Mouse (Mus musculus) hindbrain, embryonic 16.5 days (tissue): Measurements from ENCODE around the gene Grm2. TPM values are rescaled to one million over a fixed set of nuclear protein-coding genes. Genes with fewer than 3 reads are reported as not detected.
A peak's percentile ranks its signal among the peaks of the same experiment; 100 is the strongest.

ENCODE experiments used
- ATAC-seq: fragments of 200-750 bp; cut with Nextera tagmentation; 2 replicates; pipeline ENCODE4 v1.8.0; 2017; ENCODE audit warnings: moderate TSS enrichment, moderate library complexity
- H3K27ac ChIP-seq: fragments of 300-500 bp; sonication (generic); 2 replicates; pipeline ENCODE4 v1.5.1; 2014; ENCODE audit warnings: low read depth, mild to moderate bottlenecking, control low read depth, low read length, moderate library complexity
- H3K27me3 ChIP-seq: fragments of 300-500 bp; sonication (generic); replicated peaks from 2 replicates; pipeline ENCODE4 v1.6.1; 2014; ENCODE audit warnings: low read length; ENCODE audit not compliant: control insufficient read depth, insufficient read depth
- H3K36me3 ChIP-seq: fragments of 300-500 bp; sonication (generic); 2 replicates; pipeline ENCODE4 v1.6.1; 2014; ENCODE audit warnings: mild to moderate bottlenecking, low read length, moderate library complexity, mixed read lengths; ENCODE audit not compliant: control insufficient read depth, insufficient read depth
- H3K4me1 ChIP-seq: fragments of 300-500 bp; sonication (generic); 2 replicates; pipeline ENCODE4 v1.6.1; 2014; ENCODE audit warnings: low read depth, low read length; ENCODE audit not compliant: control insufficient read depth, insufficient read depth
- H3K4me2 ChIP-seq: fragments of 300-500 bp; sonication (generic); 2 replicates; pipeline ENCODE4 v1.6.1; 2014; ENCODE audit warnings: mild to moderate bottlenecking, low read length, control low read depth, moderate library complexity
- H3K4me3 ChIP-seq: fragments of 300-500 bp; sonication (generic); 2 replicates; pipeline ENCODE4 v1.5.1; 2014; ENCODE audit warnings: mild to moderate bottlenecking, low read length, control low read depth, moderate library complexity
- H3K9ac ChIP-seq: fragments of 300-500 bp; sonication (generic); 2 replicates; pipeline ENCODE4 v1.6.1; 2014; ENCODE audit warnings: low read depth, mild to moderate bottlenecking, control low read depth, low read length, moderate library complexity
- H3K9me3 ChIP-seq: fragments of 300-500 bp; sonication (generic); 2 replicates; pipeline ENCODE4 v1.6.1; 2014; ENCODE audit warnings: mild to moderate bottlenecking, low read length, moderate library complexity; ENCODE audit not compliant: control insufficient read depth
- WGBS: fragments of 180-500 bp; shearing (Covaris S2); extraction: QIAGEN DNeasy Blood & Tissue Kit; methylation state at CpG from one replicate; pipeline ENCODE4 v1.1.7; 2014; 5-methylcytosine and 5-hydroxymethylcytosine counted together
- polyA plus RNA-seq: library from polyadenylated mRNA; unstranded; fragments of >200 nt; fragmentation: Nextera tagmentation; extraction: Ambion mirVana; gene quantifications from 2 replicates; pipeline ENCODE4 v1.2.1, GENCODE M21; 2015

Grm2 gene
- polyA plus RNA-seq, 1 experiment from 2014 or later: 12.3 TPM

GRCm38 (mm10) chr9:106659441-106659840 lies 3.6 kb upstream of the Grm2 start:
- WGBS: 20% methylated on average over 7 of the region's 7 CpGs
- H3K27ac ChIP-seq: no peak overlapping the region

GRCm38 (mm10) chr9:106657592-106657991 lies 1.7 kb upstream of the Grm2 start:
- H3K27ac ChIP-seq: no peak overlapping the region
- H3K9me3 ChIP-seq: no peaks in the 10 kb centered on the region
- H3K4me3 ChIP-seq: no peak overlapping the region
- H3K4me1 ChIP-seq: peaks cover 18% of the 10 kb centered on the region
- no peak for ATAC-seq
- WGBS: 29% methylated on average over 5 of the region's 5 CpGs
- H3K4me2 ChIP-seq: no peak overlapping the region
- H3K36me3 ChIP-seq: peaks cover 11% of the 10 kb centered on the region
- H3K9ac ChIP-seq: no peak overlapping the region
- no peaks in the 10 kb centered on the region for H3K27me3 ChIP-seq

More at GRCm38 (mm10) chr9:106659441-106659840, 3.6 kb upstream of the Grm2 start:
- H3K4me2 ChIP-seq: no peak overlapping the region
- no peaks in the 10 kb centered on the region for H3K9me3 ChIP-seq
- H3K4me3 ChIP-seq: no peak overlapping the region
- H3K4me1 ChIP-seq: peaks cover 22% of the 10 kb centered on the region
- peaks cover 11% of the 10 kb centered on the region for H3K36me3 ChIP-seq
- H3K27me3 ChIP-seq: no peaks in the 10 kb centered on the region
- H3K9ac ChIP-seq: no peak overlapping the region
- ATAC-seq: no peak

- ATAC-seq: no peak
- WGBS: 26% methylated on average over 5 of the region's 5 CpGs
- Histone ChIP-seq H3K4me3 (no peak overlapping the region), H3K27ac (no peak overlapping the region), H3K9ac (no peak overlapping the region; the same call in 1 of the 2 replicates), H3K27me3 (no peaks in the 10 kb centered on the region), H3K4me1 (peaks cover 18% of the 10 kb centered on the region), H3K9me3 (no peaks in the 10 kb centered on the region), H3K4me2 (no peak overlapping the region; the same call in 1 of the 2 replicates), H3K36me3 (peaks cover 5% of the 10 kb centered on the region)
Measured at GRCm38 (mm10) chr9:106656820-106657219, 938 bp upstream of the Grm2 start.

- H3K4me1 ChIP-seq: peaks cover 18% of the 10 kb centered on the region
- no peak overlapping the region for H3K27ac ChIP-seq
- no peak overlapping the region for H3K9ac ChIP-seq
- ATAC-seq: no peak
- 86% methylated on average over 1 of the region's 1 CpGs for WGBS
- no peak overlapping the region for H3K4me2 ChIP-seq
- H3K9me3 ChIP-seq: no peaks in the 10 kb centered on the region
- no peaks in the 10 kb centered on the region for H3K36me3 ChIP-seq
- no peaks in the 10 kb centered on the region for H3K27me3 ChIP-seq
- no peak overlapping the region for H3K4me3 ChIP-seq
Measured at GRCm38 (mm10) chr9:106652720-106653119, 3.2 kb downstream of the Grm2 start.

- ATAC-seq: peak; percentile 30; the same call in 1 of the 2 replicates
- no peak overlapping the region for H3K9ac ChIP-seq
- 76% methylated on average over 27 of the region's 27 CpGs for WGBS
- H3K4me1 ChIP-seq: no peaks in the 10 kb centered on the region
- no peaks in the 10 kb centered on the region for H3K36me3 ChIP-seq
- H3K9me3 ChIP-seq: no peaks in the 10 kb centered on the region
- no peak overlapping the region for H3K27ac ChIP-seq
- no peak overlapping the region for H3K4me3 ChIP-seq
- no peak overlapping the region for H3K4me2 ChIP-seq
- no peaks in the 10 kb centered on the region for H3K27me3 ChIP-seq
Measured at GRCm38 (mm10) chr9:106647226-106647625, 8.7 kb downstream of the Grm2 start.

- Histone ChIP-seq H3K4me2 (no peak overlapping the region), H3K27me3 (no peaks in the 10 kb centered on the region), H3K4me3 (no peak overlapping the region), H3K9me3 (no peaks in the 10 kb centered on the region), H3K27ac (no peak overlapping the region), H3K4me1 (no peaks in the 10 kb centered on the region), H3K9ac (no peak overlapping the region), H3K36me3 (no peaks in the 10 kb centered on the region)
- no peak for ATAC-seq
- 84% methylated on average over 9 of the region's 9 CpGs for WGBS
Measured at GRCm38 (mm10) chr9:106645684-106646271, 10.1 kb downstream of the Grm2 start.

GRCm38 (mm10) chr9:106643787-106644186 lies 12.1 kb downstream of the Grm2 start:
- no peaks in the 10 kb centered on the region for H3K9me3 ChIP-seq
- 78% methylated on average over 6 of the region's 6 CpGs for WGBS
- no peaks in the 10 kb centered on the region for H3K27me3 ChIP-seq
- ATAC-seq: no peak
- no peak overlapping the region for H3K4me3 ChIP-seq
- no peak overlapping the region for H3K4me2 ChIP-seq
- H3K36me3 ChIP-seq: no peaks in the 10 kb centered on the region
- no peaks in the 10 kb centered on the region for H3K4me1 ChIP-seq
- no peak overlapping the region for H3K9ac ChIP-seq
- H3K27ac ChIP-seq: no peak overlapping the region

GRCm38 (mm10) chr9:106643128-106643527 lies 12.8 kb downstream of the Grm2 start:
- peak; percentile 24; the same call in 1 of the 2 replicates for ATAC-seq
- no peak overlapping the region for H3K27ac ChIP-seq
- 23% methylated on average over 7 of the region's 7 CpGs for WGBS

GRCm38 (mm10) chr9:106641346-106641745 lies 14.5 kb downstream of the Grm2 start:
- Histone ChIP-seq H3K36me3 (no peaks in the 10 kb centered on the region), H3K4me3 (no peak overlapping the region), H3K27me3 (no peaks in the 10 kb centered on the region), H3K27ac (no peak overlapping the region), H3K4me2 (no peak overlapping the region), H3K4me1 (no peaks in the 10 kb centered on the region), H3K9ac (no peak overlapping the region), H3K9me3 (no peaks in the 10 kb centered on the region)
- ATAC-seq: no peak
- WGBS: 65% methylated on average over 5 of the region's 5 CpGs

More at GRCm38 (mm10) chr9:106643128-106643527, 12.8 kb downstream of the Grm2 start:
- H3K4me2 ChIP-seq: no peak overlapping the region
- H3K36me3 ChIP-seq: no peaks in the 10 kb centered on the region
- H3K9ac ChIP-seq: no peak overlapping the region
- H3K4me1 ChIP-seq: no peaks in the 10 kb centered on the region
- no peaks in the 10 kb centered on the region for H3K9me3 ChIP-seq
- no peaks in the 10 kb centered on the region for H3K27me3 ChIP-seq
- H3K4me3 ChIP-seq: no peak overlapping the region
